Mouse (Mus musculus): ENCODE results near the gene Sptssb. TPM values are rescaled to one million over a fixed set of nuclear protein-coding genes. Genes with fewer than 3 reads are reported as not detected.

Sptssb gene
- not detected for polyA plus RNA-seq (2017; shearing (Covaris generic))

- ATAC-seq: no peak
Observed at GRCm38 (mm10) chr3:69859858-69860588, at the start of gene Sptssb. Gene Sptssb, minus strand, starts transcription at chr3:69859940.

GRCm38 (mm10) chr3:69908074-69908473, 48.3 kb upstream of the Sptssb start:
- ATAC-seq: peak; percentile 54

GRCm38 (mm10) chr3:69907564-69907963, 47.8 kb upstream of the Sptssb start:
- ATAC-seq: no peak

- ATAC-seq: no peak
Observed at GRCm38 (mm10) chr3:69902787-69903477, 43.2 kb upstream of the Sptssb start.

GRCm38 (mm10) chr3:69902382-69902781, 42.6 kb upstream of the Sptssb start:
- no peak for ATAC-seq

- no peak for ATAC-seq
Observed at GRCm38 (mm10) chr3:69901874-69902381, 42.2 kb upstream of the Sptssb start.

- ATAC-seq: no peak
Observed at GRCm38 (mm10) chr3:69900335-69900734, 40.6 kb upstream of the Sptssb start.

- no peak for ATAC-seq
Observed at GRCm38 (mm10) chr3:69897917-69898594, 38.3 kb upstream of the Sptssb start.

- no peak for ATAC-seq
Observed at GRCm38 (mm10) chr3:69895516-69895915, 35.8 kb upstream of the Sptssb start.

GRCm38 (mm10) chr3:69892187-69893094, 32.7 kb upstream of the Sptssb start:
- ATAC-seq: no peak

GRCm38 (mm10) chr3:69885866-69886265, 26.1 kb upstream of the Sptssb start:
- ATAC-seq: no peak

GRCm38 (mm10) chr3:69883710-69884109, 24.0 kb upstream of the Sptssb start:
- no peak for ATAC-seq

- ATAC-seq: no peak
Observed at GRCm38 (mm10) chr3:69877538-69877937, 17.8 kb upstream of the Sptssb start.

GRCm38 (mm10) chr3:69874721-69875120, 15.0 kb upstream of the Sptssb start:
- ATAC-seq: no peak

- no peak for ATAC-seq
Observed at GRCm38 (mm10) chr3:69872661-69873327, 13.1 kb upstream of the Sptssb start.

GRCm38 (mm10) chr3:69871174-69871573, 11.4 kb upstream of the Sptssb start:
- ATAC-seq: no peak

GRCm38 (mm10) chr3:69869702-69870101, 10.0 kb upstream of the Sptssb start:
- no peak for ATAC-seq

- ATAC-seq: no peak
Observed at GRCm38 (mm10) chr3:69861789-69862395, 2.2 kb upstream of the Sptssb start.

- no peak for ATAC-seq
Observed at GRCm38 (mm10) chr3:69860589-69861521, 1.1 kb upstream of the Sptssb start.

- ATAC-seq: no peak
Observed at GRCm38 (mm10) chr3:69839485-69839884, 20.3 kb downstream of the Sptssb start.

All from CD4-positive, CD25-positive, alpha-beta regulatory T cell, adult 4 months (primary cell).